Mouse (Mus musculus): ENCODE data around the gene Itga8. TPM values are rescaled to one million over a fixed set of nuclear protein-coding genes. Genes with fewer than 3 reads are reported as not detected.

Gene Itga8
- polyA plus RNA-seq, 1 experiment from 2014 or later = 3.2 TPM

DNA sequence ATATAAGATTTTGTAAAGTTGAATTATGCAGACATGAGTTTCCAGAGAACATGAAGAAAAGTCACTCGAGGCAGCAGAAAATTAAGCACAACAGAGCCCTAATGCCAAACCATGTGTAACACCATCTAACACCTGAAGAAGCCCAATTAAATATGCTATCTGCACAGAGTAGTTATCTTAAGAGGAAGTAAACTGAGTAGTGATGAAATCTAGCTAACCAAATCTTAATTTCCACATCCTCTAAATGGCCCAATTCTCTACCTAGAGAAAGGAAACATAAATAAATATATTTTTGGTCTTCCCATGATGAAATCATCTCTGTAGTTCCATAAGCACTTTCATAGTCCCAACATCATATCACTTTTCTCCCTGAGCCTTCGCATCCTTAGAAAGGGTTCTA, 193.4 kb downstream of the Itga8 start:
- no peaks in the 10 kb centered on the region for H3K9me3 ChIP-seq
- H3K4me1 ChIP-seq (replicated peaks) = no peaks in the 10 kb centered on the region
- H3K36me3 ChIP-seq = no peaks in the 10 kb centered on the region
- no peak overlapping the region for H3K27ac ChIP-seq
- 91% methylated on average over 2 of the region's 2 CpGs for WGBS
- H3K4me3 ChIP-seq = no peak overlapping the region
- no peaks in the 10 kb centered on the region for H3K27me3 ChIP-seq (ENCODE audit: insufficient read depth, poor library complexity, severe bottlenecking)
- DNase-seq (ENCODE audit: low spot score) = no peak

DNA sequence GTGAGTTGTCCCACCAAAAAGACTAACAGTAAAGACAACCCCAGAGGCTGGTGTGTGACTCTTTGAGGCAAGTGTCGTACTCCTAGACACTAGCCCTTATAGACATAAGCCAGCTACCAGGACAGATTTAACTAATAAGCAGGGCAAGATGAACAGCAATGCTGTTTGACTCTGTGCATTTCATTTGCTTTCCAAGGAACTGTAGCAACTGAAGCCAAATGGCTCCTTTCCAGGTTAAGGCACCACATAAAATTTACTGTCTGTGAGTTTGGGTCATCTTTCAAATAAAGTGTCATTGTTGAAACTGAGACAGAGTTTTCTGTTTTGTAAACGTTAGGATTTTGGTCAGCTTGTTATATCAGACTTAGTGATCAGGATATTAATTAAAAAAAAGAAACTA, 194.5 kb downstream of the Itga8 start:
- DNase-seq (ENCODE audit: low spot score) = no peak
- Histone ChIP-seq H3K9me3 (no peaks in the 10 kb centered on the region), H3K27ac (no peak overlapping the region), H3K4me3 (no peak overlapping the region), H3K27me3 (ENCODE audit: insufficient read depth, poor library complexity, severe bottlenecking) (no peaks in the 10 kb centered on the region), H3K4me1 (replicated peaks) (no peaks in the 10 kb centered on the region), H3K36me3 (no peaks in the 10 kb centered on the region)
- 74% methylated on average over 2 of the region's 2 CpGs for WGBS

DNA sequence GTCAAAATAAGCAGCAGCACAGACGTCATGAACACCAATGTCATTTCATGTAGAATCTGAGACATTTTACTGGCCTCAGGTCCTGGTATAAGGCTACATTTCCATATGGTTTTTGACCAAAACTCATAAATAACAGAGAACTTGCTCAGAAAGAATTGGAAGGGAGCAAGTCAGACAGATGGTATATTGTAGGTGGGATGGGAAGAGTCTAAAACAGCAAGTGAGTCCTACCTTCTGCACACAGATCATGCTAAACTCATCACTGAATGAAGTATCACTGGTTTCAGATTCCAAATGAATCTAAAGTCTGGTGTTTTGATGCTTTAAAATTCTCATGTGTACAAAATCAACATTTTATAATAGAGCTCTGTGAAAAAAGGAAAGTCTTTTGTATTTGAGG, 198.5 kb downstream of the Itga8 start:
- Histone ChIP-seq H3K4me1 (replicated peaks) (no peaks in the 10 kb centered on the region), H3K36me3 (no peaks in the 10 kb centered on the region), H3K4me3 (no peak overlapping the region), H3K9me3 (no peaks in the 10 kb centered on the region), H3K27me3 (ENCODE audit: insufficient read depth, poor library complexity, severe bottlenecking) (no peaks in the 10 kb centered on the region), H3K27ac (no peak overlapping the region)
- 83% methylated on average over 1 of the region's 1 CpGs for WGBS
- no peak for DNase-seq (ENCODE audit: low spot score)

DNA sequence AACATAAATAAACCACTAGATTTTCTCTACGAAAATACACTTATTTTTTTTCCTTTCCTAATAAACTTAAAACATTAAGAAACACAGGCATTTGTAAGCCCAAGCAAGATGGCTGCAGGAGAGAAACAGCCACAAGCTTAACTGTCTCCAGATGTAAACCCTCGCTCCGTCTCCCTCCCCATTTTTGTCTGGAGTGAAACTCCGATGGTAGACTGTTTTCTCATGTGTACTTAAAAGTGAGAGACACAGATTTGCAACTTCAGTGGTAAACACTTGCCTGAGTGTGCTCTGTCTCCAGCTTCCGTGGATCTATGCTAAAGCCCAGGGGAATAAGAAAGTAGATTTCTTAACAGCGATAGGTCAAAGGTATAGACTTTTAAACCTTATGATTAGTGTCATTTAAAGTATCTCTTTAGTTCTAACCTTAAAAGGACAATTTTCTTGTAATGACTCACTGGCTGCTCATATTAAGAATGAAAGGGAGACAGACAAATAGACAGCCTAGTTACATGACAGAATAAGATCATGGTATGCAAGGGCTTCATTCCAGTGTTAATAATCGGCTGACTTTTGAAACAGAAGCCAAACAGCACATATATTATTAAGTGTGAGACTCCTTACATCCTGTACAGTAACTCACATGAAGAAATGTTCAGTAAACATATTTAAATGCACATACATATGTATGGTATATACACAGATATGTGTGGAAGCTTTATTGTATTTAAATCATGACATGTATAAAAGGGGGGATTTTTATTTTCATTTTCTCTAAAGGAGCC, 209.3 kb downstream of the Itga8 start:
- DNase-seq (ENCODE audit: low spot score) = no peak

DNA sequence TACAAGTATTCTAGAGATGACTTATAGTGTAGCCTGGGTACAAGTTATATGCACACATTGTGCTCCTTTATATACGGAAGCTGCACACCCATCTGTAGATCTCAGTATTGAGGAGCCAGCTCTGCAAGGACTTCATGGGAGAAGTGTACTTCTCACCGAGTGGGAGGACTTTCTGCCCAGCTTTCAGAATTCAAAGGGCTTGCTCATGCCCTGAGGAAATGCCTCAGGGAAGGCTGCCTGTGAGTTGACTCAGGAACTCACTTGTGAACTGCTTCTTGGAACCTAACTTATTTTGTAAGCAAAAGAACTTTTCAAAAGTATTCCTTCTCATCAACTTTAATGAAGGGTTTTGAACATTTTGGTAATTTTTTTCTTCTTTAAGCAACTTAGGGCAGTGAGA, 210.7 kb downstream of the Itga8 start:
- 80% methylated on average over 2 of the region's 2 CpGs for WGBS

More for the DNA sequence above, 209.3 kb downstream of the Itga8 start:
- H3K4me1 ChIP-seq (replicated peaks) = no peaks in the 10 kb centered on the region
- 74% methylated on average over 7 of the region's 7 CpGs for WGBS
- H3K4me3 ChIP-seq = no peak overlapping the region
- no peaks in the 10 kb centered on the region for H3K27me3 ChIP-seq (ENCODE audit: insufficient read depth, poor library complexity, severe bottlenecking)
- no peaks in the 10 kb centered on the region for H3K36me3 ChIP-seq
- no peaks in the 10 kb centered on the region for H3K9me3 ChIP-seq
- no peak overlapping the region for H3K27ac ChIP-seq

DNA sequence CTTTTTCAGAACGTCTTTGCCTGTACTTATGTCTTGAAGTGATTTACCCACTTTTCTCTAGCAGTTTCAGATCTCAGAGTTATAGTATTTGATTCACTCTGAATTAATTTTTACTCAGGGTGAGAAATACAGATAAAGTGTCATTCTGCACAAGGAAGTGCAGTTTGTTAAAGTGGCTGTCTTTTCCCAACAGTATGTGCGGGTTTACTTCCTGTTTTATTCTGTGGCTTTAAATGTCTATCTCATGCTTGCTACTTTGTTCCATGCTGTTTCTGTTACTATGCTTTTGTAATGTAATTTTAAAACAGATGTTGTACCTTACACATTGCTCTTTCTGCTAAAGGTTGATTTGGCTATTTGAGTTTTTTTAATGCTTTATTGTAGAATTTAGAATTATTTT, 216.2 kb downstream of the Itga8 start:
- DNase-seq (ENCODE audit: low spot score) = no peak
- Histone ChIP-seq H3K9me3 (no peaks in the 10 kb centered on the region), H3K27ac (no peak overlapping the region), H3K4me3 (no peak overlapping the region), H3K4me1 (replicated peaks) (no peaks in the 10 kb centered on the region), H3K27me3 (ENCODE audit: insufficient read depth, poor library complexity, severe bottlenecking) (no peaks in the 10 kb centered on the region), H3K36me3 (no peaks in the 10 kb centered on the region)
- 91% methylated on average over 2 of the region's 2 CpGs for WGBS

More for the DNA sequence above, 210.7 kb downstream of the Itga8 start:
- DNase-seq (ENCODE audit: low spot score) = no peak
- Histone ChIP-seq H3K36me3 (no peaks in the 10 kb centered on the region), H3K4me1 (replicated peaks) (no peaks in the 10 kb centered on the region), H3K27ac (no peak overlapping the region), H3K27me3 (ENCODE audit: insufficient read depth, poor library complexity, severe bottlenecking) (no peaks in the 10 kb centered on the region), H3K4me3 (no peak overlapping the region), H3K9me3 (no peaks in the 10 kb centered on the region)

DNA sequence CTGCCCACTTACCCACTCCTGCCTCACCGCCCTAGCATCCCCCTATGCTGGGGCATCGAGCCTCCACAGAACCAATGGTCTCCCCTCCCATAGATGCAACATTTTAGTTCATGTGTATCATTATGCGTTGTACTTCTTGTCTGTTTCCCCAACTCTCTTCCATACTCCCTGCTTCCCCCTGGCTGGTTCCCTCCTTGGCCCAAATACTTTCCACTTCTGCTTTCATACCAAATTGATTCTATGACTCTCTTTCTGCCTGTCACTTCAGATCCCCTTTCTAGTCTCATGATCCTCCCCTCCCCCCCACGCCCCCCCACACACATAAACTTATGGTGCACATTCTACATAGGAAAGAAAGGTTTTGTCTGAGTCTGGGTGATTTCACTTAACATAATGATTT, 217.4 kb downstream of the Itga8 start:
- no peak overlapping the region for H3K27ac ChIP-seq
- H3K4me3 ChIP-seq = no peak overlapping the region
- no peaks in the 10 kb centered on the region for H3K9me3 ChIP-seq
- 88% methylated on average over 4 of the region's 4 CpGs for WGBS
- no peak for DNase-seq (ENCODE audit: low spot score)
- no peaks in the 10 kb centered on the region for H3K36me3 ChIP-seq
- H3K27me3 ChIP-seq (ENCODE audit: insufficient read depth, poor library complexity, severe bottlenecking) = no peaks in the 10 kb centered on the region
- no peaks in the 10 kb centered on the region for H3K4me1 ChIP-seq (replicated peaks)

DNA sequence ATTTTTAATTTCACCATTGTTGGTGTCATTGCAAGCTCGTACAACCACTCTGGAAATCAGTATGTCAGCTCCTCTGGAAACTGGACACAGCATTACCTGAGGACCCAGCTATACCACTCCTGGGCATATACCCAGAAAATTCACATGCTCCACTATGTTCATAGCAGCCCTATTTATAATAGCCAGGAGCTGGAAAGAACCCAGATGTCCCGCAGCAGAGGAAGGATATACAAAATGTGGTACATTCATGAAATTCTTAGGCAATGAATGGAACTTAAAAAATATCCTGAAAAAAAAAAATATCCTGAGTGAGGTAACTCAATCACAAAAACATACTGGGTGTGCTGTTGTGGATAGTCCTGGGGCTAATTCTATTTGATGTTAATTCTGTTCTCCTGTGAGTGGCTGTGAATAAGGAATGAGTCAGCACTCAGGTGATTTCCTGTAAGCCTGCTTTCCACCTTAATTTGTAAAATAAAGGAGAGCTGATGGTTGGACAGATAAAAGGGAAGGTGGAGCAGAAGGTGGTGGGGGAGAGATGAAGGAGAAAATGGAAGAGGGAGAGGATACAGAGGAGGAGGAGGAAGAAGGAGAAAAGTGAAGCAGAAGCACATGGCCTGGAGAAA, 224.3 kb downstream of the Itga8 start:
- no peaks in the 10 kb centered on the region for H3K9me3 ChIP-seq
- H3K27ac ChIP-seq = no peak overlapping the region
- 89% methylated on average over 2 of the region's 2 CpGs for WGBS
- no peak for DNase-seq (ENCODE audit: low spot score)
- no peaks in the 10 kb centered on the region for H3K27me3 ChIP-seq (ENCODE audit: insufficient read depth, poor library complexity, severe bottlenecking)
- H3K4me3 ChIP-seq = no peak overlapping the region
- no peaks in the 10 kb centered on the region for H3K36me3 ChIP-seq
- H3K4me1 ChIP-seq (replicated peaks) = no peaks in the 10 kb centered on the region

DNA sequence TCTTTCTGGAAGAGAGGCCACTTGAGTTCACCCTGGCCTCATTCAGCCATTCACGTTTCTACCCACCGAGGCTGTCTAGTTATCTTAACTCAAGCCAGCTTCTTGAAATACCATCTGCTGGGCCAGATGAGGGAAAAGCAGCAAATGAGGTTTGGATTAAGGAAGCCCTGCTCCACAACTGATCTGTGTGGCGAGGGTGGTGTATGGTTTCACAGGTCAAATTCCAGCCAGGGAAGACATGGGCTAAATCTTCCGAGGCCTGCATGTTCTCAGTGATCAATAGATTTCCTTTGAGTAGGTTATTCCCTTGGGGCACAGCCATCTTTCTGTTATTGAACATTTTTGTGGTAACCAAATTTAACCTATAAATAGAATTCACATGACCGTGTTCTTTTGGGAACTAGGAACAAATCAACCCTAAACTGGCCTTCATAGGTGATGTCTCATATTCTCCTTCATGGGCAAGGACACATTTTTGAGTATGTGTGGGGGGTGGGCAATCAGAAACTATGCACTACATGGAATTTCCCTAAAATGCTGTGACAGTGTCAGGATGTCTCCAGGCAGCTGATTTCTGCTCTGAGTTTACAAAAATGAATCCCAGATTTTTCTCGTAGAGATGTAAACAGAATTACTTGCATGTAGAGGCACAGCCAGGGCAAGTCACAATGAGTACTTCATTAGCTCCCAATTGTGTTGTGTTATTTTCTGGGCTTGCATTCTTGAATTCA, 235.9 kb downstream of the Itga8 start:
- Histone ChIP-seq H3K4me3 (no peak overlapping the region), H3K4me1 (replicated peaks) (peaks cover 5% of the 10 kb centered on the region), H3K9me3 (peaks cover 5% of the 10 kb centered on the region; the same call in 1 of the 2 replicates), H3K27me3 (ENCODE audit: insufficient read depth, poor library complexity, severe bottlenecking) (no peaks in the 10 kb centered on the region), H3K27ac (no peak overlapping the region), H3K36me3 (no peaks in the 10 kb centered on the region)
- peak; percentile 51 for DNase-seq (ENCODE audit: low spot score)
- 61% methylated on average over 6 of the region's 6 CpGs for WGBS

DNA sequence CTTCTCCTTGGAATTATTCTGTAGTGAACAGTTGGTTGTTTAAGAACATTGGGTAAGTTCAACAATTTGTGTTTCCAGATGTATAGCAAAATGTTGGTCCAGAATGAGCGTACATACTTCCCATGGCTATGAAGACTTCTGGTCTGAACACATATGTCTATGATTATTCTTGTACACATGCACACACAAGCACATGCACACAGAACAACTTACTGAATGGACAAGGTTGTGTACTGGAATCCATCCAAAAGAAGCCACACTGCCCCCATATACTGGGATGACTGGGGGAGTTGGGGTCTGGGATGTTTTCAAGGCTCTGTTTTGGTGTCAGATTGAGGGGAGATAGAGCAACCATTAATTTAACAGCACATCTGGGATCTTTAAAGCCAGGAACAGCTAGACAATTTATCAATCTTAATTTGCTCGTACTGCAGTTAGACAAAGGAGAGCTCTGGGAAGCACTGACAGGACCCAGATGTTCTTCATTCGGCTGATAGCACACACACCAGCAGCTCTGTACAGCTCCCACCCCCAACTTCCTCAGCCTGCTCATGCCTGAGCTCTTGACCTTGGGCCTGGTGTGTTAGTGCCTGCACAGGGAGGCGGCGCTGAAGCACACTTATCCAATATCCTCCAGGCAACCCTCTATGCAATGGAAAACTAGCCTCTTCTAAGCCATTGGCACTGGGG, 241.5 kb downstream of the Itga8 start:
- Histone ChIP-seq H3K4me1 (replicated peaks) (peaks cover 10% of the 10 kb centered on the region; the same call in 1 of the 2 replicates), H3K4me3 (no peak overlapping the region), H3K36me3 (no peaks in the 10 kb centered on the region), H3K9me3 (no peaks in the 10 kb centered on the region), H3K27me3 (ENCODE audit: insufficient read depth, poor library complexity, severe bottlenecking) (peaks cover 6% of the 10 kb centered on the region; the same call in 1 of the 2 replicates), H3K27ac (peak overlapping the region; percentile 2; the same call in 1 of the 2 replicates)
- WGBS = 67% methylated on average over 5 of the region's 5 CpGs
- DNase-seq (ENCODE audit: low spot score) = peak; percentile 47

All from hindbrain, embryonic 10.5 days (tissue).